Mouse (Mus musculus): ENCODE measurements around the gene Nosip.
"Not testable (repeated sequence)": the region's sequence is repeated elsewhere in the genome, so short reads cannot be mapped to it uniquely, and the experiment has no call there.

Gene Nosip

DNA sequence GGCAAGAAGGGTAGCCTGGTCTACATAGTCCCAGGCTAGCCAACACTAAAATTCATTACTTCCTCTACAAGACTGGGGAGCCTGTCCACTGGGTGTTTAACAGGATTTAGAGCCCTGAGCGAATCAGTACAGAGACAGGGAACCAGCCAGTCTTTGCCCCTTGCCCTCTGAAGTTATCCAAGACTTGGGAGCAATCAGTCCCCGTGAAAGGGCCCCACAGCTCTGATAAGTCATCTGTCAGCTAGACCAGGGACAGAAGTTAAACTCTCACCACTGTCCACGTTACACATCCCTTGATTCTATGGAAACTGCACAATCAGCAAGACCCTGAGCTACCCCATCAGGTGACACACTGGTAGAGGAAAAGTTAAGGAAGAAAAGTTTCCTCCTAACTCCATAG, 50.3 kb downstream of the Nosip start:
- in situ Hi-C loops (cut with MboI, MseI) = loop anchor here (10.0 kb wide), 1 partner anchor 728 kb away; the partner anchor contains the start of genes 1700008O03Rik and Syt3

DNA sequence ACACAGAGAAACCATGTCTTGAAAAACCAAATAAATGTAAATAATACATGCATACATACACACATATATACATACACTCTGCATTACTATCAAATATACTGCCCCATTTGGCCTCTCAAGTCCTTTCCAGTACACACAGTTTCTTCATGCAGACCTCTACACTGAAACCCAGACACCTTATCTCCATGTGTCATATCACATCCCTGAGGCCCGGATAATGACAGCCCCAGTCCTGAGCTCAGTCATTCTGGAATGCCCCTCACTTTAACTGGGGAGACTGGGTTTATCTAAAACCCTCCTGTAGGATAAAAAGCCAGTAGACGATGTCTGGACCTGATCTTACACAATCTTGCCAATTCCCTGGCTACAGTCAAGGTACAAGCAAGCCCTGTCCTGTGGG, 51.2 kb downstream of the Nosip start:
- in situ Hi-C loops (cut with MboI, MseI) = loop anchor here (10.0 kb wide), 1 partner anchor 729 kb away; the partner anchor contains the start of genes 1700008O03Rik and Syt3

DNA sequence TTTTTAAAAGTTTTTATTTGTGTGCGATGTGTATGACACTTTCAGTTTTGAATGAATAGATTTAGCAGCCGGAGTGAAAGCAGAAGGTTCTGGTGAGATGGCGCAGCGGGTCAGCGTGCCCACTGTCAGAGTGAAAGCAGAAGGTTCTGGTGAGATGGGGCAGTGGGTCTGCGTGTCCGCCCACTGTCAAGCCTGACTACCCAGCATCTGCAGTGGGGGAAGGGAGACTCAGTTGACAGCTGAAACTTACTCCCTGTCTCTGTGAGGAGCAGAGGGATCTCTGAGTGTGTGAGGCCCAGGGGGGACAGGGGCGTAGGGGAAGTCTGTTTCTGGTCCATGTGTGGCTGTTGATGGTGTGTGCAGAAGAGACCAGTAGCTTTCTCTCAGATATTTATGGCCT, 55.3 kb downstream of the Nosip start:
- in situ Hi-C loops (cut with MboI, MseI) = loop anchor here (10.0 kb wide), 1 partner anchor 733 kb away; the partner anchor contains the start of genes 1700008O03Rik and Syt3

DNA sequence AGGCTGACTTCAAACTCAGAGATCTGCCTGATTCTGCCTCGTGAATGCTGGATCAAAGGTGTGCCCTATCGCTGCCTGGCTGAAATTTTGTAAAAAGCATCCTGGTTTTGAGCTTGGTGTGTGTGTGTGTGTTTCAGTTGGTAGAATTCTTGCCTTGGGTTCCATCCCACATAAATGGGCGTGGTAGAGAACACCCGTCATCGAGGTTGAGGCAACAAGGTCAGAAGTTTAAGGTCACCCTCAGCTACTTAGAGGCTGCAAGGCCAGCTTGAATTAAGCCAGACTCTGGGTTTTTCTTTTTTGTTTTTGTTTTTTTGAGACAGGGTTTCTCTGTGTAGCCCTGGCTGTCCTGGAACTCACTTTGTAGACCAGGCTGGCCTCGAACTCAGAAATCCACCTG, 56.1 kb downstream of the Nosip start:
- in situ Hi-C loops (cut with MboI, MseI) = loop anchor here (10.0 kb wide), 1 partner anchor 734 kb away; the partner anchor contains the start of genes 1700008O03Rik and Syt3

DNA sequence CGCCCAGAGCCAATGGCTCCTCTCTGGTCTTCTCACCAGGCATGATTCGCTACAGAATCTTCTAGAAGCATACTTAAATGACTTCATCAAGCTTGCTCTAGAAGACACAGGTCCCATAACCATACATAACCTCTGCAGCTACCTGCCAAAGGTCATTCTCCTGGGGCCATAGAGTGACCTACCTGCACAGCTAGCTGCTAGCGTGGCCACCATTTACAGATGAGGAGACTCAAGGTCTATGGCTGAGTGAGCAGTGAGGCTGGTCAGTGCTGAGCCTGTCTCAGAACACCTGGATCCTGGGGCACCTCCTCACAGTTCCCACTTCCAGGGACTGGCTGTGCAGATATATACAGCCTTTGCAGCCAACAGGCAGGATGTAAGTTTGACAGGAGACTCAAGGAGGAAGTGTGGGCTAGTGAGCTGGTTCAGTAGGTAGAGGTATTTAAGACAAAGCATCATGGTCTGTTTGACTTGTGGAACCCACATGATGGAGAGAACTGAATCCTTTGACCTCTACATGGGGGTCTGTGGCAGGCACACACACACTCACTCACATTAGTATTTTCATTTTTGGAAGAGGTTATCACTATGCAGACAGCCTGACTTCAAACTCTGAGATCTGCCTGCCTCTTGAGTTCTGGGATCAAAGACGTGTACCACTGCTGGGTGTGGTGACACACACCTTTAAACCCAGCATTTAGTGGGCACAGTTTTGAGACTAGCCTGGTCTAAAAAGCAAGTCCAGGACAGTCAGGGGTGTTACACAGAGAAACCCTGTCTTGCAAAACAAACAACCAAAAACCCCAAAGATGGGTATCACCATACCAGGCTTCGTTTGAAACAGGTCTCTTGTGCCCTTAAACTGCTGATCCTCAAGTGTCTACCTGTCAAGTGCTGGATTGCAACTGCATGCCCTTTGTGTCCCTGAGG, 57.8 kb downstream of the Nosip start:
- in situ Hi-C loops (cut with MboI, MseI) = loop anchor here (5.0 to 10.0 kb wide), 2 partner anchors 33 to 735 kb away; partner anchors contain the start of genes 1700008O03Rik and Syt3

DNA sequence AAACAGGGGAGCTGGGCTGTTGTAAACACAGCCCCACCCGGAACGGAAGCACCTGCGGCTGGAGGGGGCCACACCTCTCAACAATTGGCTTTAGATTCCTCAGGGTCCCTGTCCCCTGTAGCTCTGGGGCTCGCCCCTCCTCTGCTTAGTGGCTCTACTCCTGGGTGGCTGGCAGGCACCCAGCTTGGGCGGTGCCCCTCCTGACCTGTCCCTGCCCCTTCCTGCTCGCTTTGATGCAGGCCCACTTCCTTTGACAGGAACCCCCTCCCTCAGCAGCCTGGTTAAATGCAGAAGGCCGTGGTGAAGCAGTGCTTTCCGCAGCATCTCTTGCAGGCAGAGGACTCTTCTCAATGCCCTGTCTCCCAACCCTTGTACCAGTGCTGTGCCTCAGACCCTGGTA, 59.2 kb downstream of the Nosip start:
- in situ Hi-C loops (cut with MboI, MseI) = loop anchor here (5.0 kb wide), 1 partner anchor 34 kb away; no protein-coding TSS in a partner anchor

DNA sequence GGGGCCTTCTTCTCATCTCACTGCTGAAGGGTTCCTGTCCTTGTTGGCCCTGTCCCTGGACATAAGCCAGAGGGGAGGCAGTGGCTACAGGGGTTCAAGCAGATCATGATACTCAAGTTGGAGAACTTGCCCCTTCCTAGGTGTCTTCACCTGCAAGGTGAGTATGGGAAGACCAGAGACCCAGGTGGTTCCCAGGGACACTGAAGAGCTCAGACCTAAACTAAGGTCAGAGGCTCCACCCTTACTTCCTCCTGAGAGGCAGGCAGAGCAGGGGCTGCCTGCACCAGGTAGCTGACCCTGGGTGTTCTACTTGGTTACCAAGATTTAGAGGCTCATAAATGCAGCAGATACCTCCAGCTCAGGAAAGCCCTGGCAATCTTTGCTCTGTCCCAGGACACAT, 59.7 kb downstream of the Nosip start:
- in situ Hi-C loops (cut with MboI, MseI) = loop anchor here (5.0 kb wide), 1 partner anchor 35 kb away; no protein-coding TSS in a partner anchor

DNA sequence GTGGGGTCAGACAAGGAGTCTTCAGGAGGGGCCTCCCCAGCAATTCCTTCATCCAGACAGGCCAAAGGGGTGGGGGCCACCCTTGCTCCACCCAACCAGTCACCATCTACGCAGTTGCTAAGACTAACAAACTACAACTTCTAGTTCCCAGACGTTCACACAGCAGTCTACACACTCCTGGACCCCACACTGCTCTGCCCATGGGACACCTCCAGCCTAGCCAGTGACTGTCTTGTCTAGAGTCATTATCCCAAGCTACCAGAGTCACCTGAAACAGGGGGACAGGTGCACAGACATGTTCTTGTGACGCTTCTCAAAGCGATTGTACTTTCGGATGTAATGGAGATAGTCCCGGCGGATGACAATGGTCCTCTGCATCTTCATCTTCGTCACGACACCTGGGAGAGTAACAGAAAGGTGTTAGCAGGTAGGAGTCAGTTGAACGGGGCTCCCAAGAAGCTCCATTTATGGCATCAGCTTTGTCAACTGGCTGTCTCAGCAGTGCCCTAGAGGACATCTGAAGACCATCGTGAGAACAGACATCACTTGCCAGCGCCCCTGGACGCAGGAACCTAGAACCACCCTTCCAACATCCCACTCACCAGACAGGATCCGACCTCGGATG, 60.4 kb downstream of the Nosip start:
- in situ Hi-C loops (cut with MboI, MseI) = loop anchor here (5.0 kb wide), 1 partner anchor 35 kb away; no protein-coding TSS in a partner anchor

DNA sequence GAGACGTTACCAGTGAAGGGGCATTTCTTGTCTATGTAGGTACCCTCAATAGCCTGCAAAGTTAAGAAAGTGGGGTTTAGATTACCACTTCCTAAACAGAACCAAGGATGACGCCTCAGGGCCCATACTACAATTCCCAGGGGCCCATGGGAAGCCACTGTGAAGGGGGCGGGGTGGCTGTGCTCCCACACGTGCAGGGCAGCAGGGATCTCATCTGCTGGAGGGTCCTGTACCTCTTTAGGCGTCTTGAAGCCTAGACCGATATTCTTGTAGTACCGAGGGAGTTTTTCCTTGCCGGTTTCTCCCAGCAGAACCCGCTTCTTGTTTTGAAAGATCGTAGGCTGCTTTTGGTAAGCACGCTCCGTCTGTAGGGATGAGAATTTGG, 60.9 kb downstream of the Nosip start:
- in situ Hi-C loops (cut with MboI, MseI) = loop anchor here (5.0 kb wide), 1 partner anchor 36 kb away; no protein-coding TSS in a partner anchor

DNA sequence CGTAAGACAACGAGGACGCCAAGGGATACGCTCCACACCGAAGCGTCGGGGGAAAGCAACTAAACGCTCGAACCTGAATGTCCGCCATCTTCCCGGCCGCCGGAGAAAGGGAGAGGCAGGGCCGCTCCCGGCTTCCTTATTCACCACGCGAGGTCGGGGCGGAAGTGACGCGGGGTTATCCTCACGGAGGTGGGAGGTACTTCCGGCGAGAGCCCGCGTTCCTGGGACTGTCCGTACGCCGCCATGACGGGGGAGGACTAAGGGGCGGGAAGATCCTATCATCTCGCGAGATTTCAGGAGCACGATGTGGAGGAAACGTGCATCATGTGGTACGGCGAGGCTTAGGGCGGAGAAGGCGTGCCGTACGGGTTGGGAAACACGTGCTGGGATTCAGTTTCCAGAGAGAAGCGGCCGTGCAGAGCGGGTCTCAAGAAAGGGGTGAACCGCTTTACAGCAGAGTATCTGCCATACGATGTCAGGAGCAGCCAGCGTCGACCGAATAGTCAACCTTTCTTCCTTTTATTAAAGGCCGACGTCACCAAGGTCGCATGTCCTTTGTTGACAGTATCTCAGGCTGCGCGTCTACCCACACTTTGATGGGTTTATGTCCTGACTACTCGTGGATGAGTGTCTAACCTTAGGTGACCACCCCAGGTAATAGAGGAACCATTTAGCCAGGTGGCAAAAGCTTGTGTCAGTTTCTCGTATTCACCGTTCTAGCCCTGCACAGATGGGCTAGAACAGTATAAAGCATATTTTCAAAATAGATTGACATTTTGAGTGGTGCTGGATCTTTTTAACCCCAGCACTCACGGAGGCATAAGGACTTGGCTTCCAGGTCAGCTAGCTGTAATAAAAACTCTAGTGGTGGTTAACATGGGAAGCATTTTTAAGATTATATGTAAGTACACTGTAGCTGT, 62.3 kb downstream of the Nosip start, which contains the start of gene Rps11:
Gene Rps11, minus strand, starts transcription at position 216 of the 920 bp plus-strand sequence.
- in situ Hi-C loops (cut with MboI, MseI) = loop anchor here (5.0 kb wide), 1 partner anchor 37 kb away; no protein-coding TSS in a partner anchor

DNA sequence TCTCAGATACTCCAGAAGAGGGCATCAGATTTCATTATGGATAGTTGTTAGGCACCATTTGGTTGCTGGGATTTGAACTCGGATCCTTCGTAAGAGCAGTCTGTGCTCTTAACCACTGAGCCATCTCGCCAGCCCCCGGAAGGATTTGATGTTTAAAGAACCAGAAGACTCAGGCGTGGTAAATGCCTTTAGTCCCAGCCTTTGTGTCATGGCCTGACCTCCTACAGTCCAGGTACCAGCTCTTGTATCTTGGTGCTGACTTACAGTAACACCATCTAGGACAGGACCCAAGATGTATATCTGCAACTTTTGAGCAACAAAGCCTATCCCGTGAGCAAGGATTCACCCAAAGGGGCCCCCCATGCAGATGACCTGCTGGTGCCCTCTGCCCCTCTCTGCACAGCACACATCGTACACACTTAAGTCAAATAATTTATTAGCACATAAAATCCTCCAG, 62.9 kb downstream of the Nosip start:
- in situ Hi-C loops (cut with MboI, MseI) = no loop called here

DNA sequence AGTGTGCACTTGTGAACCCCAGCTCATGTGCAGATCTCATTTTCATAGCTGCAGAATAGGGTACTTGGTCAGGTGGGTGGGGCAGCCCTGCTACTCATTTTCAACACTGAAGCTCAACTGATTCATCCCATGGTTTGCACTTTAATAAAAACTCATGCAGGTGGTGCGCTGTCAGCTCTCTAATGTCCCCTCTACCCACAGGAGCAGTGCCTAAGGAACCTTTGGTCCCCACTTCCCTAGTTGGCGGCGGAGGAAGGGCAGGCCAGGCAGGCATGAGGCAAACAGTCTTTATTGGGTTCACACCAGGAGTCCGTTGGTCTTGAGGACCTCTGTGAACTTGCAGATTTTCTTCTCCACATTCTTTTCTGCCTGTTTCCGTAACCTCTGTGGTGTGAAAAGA, 63.4 kb downstream of the Nosip start:
- in situ Hi-C loops (cut with MboI, MseI) = not testable (repeated sequence)

DNA sequence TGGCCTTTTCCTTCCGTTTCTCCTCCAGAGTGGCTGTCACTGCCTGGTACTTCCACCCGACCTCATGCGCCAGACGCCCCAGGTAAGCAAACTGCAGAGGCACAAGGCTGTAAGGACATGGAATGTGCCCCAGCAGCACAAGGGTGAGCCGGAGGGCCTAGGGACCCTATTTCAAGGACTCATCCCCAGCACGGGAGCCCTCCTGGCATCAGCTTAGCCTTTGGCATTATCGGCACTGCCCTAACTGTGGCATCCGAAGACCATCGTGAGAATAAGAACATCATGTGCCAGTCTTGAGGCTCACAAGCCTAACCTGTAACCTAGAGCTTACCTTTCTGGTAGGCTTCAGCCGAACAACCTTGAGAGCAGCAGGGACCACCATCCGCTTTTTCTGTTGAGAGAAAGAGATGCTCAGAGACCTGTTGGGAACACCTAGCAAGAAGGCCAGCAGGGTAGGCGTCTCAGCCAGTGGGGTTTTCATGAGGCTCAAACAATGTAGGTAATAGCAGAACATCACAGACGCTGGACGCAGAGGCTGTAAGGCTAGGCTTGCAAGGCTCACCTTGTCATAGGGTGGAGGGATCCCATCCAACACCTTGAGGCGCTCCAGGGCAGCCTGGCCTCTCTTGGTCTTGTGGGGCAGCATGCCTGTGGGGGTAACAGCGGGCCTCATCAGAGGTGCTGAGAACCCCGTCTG, 64.1 kb downstream of the Nosip start:
- in situ Hi-C loops (cut with MboI, MseI) = no loop called here

DNA sequence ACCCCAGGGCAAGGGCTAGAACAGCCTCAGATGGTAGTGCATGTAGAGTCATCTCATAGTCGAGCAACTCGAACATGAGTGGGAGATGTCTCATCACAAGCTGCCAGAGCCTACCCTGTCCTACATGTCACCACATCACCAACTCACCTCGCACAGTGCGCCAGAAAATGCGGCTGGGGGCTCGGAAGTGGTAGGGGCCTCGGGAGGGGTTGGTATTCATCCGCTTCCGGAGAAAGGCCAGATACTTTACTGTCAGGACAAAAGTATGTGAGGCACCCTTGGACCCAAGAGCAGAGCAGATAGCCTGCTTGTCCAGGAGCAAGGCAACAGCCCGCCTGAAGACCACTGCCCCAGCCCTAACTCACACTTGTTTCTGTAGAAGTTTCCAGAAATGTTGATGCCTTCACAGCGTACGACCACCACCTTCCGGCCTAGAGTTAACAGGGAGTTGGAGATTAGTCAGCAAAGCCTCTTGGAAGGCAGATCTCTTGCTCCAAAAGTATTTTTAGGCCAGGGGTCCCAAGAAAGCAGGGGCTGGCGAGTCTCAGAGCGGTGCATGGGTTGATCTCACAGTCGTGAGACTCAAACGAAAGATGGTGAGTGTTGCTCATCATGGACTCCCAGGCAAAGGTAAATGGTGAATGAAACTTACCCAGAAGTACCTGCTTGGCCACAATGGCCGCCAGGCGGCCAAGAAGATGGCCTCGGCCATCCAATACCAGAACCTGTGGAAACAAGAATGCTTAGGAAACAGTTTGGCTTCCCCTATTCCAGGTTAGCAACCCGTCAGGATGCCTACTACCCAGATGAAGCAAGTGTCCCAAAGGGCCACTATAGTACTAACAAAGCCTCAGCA, 64.8 kb downstream of the Nosip start:
- in situ Hi-C loops (cut with MboI, MseI) = no loop called here

Data from T-helper 1 cell (primary cell).